Mouse (Mus musculus): Measurements from ENCODE around the gene Pdhx. TPM values are rescaled to one million over a fixed set of nuclear protein-coding genes. Genes with fewer than 3 reads are reported as not detected.

Gene Pdhx
- total RNA-seq (2021), result 100 to 1,000 TPM; 133 to 140 TPM

DNA sequence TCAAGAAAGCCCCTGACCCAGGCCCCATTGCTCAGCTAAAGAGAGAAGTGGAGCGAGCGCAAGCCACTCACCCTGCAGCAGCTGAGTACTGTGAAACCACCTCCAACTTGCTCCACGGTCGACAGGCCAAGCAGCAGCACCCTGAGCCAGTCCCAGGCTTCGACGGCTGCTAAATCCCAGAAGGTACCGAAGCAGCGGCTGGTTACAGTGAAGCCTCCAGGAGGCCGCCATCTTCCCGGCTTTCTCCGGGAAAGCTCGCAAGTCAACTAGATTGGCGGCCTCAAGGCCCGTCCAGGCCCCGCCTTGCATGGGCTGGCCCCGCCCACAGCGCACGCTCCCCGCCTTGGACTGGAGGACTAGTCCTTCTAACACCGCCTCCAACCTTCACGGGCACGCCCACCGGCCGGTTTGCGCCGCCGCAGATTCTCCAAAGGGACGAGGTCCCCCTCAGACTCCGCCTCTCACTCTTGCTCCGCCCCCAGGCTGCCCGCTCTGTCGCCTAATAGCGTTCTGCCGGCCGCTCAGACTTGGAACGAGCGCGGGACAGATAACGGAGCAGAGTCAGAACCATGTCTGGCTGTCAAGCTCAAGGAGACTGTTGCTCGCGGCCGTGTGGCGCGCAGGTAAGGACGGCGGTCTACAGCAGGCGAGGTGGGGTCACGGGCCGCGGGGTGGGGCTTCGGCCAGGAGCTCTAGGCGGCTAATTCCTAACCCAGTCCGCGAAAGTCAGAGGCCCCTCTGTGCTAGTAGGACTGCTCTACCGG lies at the start of gene Pdhx, which contains the start of gene Apip:
Gene Pdhx (minus strand): TSS at position 295 of the 764 bp plus-strand sequence.
Gene Apip (plus strand): TSS at position 457 of the 764 bp plus-strand sequence.
- intact Hi-C loops (cut with DNase I), result no loop called here
- DNase-seq, result peak; percentile 100

DNA sequence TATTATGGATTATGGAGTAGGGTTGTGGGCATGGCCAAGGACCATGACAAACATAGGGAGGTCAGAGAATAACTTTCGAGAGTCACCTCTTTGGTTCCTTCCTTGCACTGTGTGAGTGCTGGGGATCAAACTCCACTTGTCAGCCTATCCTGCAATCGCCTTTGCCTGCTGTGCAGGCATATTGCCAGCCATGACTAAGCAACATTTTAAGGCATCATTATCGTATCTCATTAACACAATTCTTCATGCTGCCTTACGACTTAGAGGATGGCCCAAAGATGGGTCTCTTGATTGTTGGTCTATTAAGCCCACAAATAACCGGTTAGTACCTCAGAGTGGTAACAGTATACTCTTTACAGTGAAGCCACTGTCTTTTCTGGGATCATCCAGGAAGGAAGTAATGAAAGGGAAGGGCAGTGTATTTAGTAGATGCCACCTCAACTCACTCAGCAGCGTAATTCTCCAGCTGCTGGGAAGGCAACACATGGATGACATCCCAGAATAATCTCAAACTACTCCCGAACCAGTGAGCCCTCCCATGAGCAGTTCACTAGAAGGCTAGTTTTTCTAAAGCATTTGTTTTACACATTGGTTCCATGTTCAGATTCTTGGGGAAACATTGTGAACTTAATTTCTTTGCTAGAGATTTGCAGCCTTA lies 46.0 kb upstream of the Pdhx start:
- DNase-seq, result no peak
- intact Hi-C loops (cut with DNase I), result no loop called here

DNA sequence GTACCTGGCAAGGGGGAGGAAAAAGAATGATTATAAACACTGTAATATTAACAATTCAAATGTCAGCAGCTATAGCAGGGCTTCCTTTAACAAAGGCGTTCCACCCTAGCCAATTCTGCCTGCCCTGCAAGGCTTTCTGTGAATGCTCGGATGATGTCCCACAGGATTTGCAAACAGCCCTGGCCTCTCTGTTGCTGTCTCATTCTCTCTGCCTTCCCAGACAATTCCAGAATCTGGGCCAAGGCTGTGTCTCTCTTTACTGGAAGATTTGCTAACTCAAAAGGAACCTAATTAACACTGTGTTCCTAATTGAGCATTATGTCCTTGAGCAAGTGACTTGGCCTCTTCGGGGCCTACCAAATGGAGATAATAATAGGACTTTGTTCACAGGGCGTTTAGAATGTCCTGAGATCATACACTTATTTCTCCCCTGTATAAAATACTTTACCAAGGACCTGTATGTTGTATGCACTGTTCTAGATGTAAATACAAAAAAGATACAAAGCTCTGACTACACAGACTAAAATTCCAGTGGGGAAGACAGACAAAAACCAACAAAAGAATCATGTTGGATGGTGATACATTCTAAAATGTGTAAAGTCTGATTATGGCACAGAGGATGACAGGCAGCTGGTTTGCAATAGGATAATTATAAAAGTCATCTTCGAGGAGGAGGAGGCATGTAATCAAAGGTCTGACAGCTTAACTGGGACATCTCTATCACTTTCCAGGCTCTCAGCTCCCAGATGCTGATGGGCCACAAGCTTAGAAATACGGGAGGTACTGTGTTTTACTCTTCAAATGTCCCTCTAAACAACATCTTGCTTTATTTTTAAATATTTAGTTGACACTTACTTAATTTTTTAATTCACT lies 45.2 kb upstream of the Pdhx start:
- intact Hi-C loops (cut with DNase I), result no loop called here
- DNase-seq, result no peak

DNA sequence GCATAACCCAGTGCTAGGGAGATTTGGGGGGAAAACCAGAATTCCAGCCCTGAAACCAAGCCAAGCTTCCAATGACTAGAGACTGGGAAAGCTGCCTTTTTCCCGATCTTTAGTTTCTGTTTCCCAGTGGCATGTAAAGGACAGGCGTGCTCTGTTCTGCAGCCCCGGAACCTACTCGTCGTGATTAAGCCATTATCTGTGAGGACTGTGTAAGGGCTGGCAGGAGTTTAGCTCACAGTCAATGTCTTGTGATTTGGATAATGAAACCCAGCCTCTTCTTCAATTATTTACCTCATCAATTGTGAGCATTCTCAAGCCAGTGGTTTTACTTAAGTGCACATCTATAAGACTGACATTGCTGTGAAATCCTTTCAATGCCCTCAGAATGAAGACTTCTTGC lies 43.9 kb upstream of the Pdhx start:
- intact Hi-C loops (cut with DNase I), result loop anchor here (2.0 kb wide), 1 partner anchor 16 kb away; no protein-coding TSS in a partner anchor

DNA sequence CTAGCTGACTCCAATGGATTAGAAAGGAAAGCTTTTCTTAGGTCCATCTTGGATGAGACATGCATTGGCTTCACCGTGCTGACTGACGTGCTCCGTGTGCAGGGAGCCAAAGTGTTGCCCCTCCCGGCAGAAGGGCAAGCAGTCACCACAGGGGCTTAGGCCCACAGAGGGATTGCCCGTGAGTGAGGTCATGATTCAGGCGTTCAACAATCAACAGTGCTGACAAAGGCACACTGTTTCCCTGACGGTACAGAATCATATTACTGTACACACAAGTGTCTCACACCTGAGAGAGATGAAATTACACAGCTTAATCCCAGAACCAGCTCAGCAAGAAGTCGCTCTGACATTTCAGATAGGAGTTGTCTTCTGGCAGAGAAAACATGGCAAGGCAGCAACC lies 38.4 kb upstream of the Pdhx start:
- no peak for DNase-seq
- intact Hi-C loops (cut with DNase I), result no loop called here

More for the DNA sequence above, 43.9 kb upstream of the Pdhx start:
- no peak for DNase-seq

DNA sequence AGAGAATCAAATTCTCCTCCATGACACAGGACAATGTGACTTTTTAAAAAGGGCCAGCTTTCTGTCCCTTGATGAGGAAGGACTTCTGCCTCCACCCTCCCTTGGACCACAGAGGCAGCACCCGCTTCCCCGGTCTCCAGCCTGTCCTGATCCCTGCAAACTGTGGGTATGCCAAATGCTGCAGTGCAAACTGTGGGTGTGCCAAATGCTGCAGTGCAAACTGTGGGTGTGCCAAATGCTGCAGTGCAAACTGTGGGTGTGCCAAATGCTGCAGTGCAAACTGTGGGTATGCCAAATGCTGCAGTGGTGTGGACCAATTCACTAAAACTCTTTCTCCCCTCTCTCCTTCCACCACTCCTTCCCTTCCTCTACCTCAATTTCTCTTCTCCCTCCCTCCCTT lies 32.9 kb upstream of the Pdhx start:
- no peak for DNase-seq
- intact Hi-C loops (cut with DNase I), result no loop called here

DNA sequence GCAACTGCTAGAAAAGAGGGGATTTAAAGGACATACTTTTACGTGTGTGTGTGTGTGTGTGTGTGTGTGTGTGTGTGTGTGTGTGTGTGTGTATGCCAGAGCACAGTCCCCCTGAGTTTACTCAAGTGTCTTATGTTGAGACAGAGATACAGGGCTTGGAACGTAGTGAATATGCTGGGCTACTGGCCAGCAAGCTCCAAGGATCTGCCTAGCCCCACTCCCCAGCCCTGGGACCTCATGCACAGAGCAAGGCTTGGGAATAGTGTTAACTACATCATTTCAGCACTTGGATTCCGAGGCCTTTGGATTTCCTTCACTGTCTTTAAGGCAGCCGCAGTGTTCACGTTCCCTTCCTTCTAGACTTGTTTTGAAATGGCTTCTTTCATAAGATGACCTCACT lies 29.3 kb upstream of the Pdhx start:
- intact Hi-C loops (cut with DNase I), result no loop called here
- DNase-seq, result no peak

DNA sequence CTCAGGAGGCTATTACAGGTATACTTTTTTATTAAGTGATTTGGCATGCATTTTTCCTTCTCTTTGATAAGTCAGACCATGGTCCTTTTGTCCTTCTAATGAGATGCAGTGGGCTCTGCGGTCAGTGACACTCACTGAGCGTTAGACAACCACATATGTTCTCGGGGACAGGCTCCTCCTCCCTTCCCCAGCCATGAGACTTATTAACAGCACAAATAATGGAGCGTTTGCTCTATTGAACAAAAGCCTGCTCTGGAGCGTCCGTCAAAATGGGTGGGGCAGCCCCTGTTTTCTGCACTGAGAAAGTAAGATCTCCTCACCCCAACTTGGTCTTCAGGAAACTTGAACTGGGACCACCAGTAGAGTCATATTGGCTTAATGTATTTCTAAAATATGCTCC lies 16.2 kb upstream of the Pdhx start:
- DNase-seq, result no peak
- intact Hi-C loops (cut with DNase I), result no loop called here

DNA sequence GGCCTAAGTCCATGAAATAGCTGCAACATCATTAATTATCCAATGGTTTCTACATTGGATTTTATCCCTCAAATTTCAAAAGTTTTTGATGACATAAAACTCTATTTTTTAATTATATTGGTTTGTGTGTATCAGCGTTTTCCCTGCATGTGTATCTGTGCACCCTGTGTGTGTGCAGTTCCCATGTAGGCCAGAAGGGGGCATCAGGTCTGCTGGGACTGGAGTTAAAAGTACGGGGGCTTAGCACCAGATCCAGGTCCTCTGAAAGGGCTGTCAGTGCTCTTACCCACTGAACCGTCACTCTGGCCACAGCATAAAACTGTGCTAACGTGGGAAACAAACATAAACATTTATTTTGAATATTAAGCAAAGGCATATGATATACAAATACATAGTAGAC lies 14.8 kb upstream of the Pdhx start:
- intact Hi-C loops (cut with DNase I), result no loop called here
- DNase-seq, result no peak

DNA sequence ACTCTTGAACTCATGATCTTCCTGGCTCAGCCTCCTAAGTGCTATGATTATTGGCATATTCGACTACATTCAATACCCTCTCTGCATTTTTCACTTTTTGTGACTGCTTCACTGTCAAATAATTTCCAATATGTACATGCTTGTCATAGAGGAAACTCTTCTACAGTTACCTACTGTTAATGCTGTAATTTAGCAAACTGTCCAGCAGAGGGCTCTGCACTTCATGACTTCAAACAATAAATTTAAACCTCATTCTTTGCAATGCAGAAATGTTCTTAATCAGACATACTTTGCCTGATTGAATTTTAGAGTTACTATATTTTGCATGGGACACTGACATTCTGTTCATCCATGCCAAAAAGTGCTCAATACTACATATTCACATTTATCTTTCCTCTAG lies 13.1 kb upstream of the Pdhx start:
- intact Hi-C loops (cut with DNase I), result loop anchor here (1.0 to 2.0 kb wide), 2 partner anchors 261 to 338 kb away; no protein-coding TSS in a partner anchor
- peak; percentile 42 to 65 for DNase-seq

DNA sequence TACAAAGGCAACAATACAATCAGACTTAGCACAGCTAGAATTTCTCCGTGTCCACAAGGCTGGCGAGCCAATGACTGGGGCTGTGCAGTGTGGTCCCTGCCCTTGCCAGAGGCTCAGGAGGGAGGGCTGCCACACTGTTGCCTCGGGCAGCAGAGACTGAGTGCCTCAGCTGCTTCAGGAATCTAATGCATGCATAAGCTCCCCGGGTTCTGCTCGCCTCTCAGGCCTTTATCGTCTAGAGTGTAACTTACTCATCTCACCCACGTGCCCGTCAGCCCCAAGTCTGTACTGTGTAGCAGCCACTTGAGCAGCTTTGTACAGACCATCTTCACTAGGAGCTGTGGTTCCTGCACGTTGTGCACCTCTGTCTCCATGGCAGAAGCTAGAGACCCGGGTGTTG lies 12.3 kb upstream of the Pdhx start:
- DNase-seq, result no peak
- intact Hi-C loops (cut with DNase I), result loop anchor here (1.0 to 2.0 kb wide), 3 partner anchors 262 to 499 kb away; no protein-coding TSS in a partner anchor

DNA sequence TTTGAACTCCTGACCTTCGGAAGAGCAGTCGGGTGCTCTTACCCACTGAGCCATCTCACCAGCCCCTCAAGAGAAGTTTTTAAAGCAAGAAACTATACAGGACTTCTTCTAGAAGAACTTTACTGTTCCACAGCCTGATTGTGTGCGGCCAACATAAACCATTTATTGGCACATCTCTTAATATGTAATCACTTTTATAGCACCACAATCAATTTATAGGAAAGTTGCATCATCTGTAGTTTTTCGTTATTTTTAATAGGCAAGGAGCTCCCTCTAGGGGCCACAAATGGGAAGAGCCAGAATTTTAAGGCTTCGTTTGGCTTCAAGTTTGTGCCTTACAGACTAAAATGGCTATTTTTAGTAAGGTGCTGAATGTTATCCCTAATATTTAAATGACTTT lies 11.1 kb upstream of the Pdhx start:
- intact Hi-C loops (cut with DNase I), result loop anchor here (2.0 to 5.0 kb wide), 2 partner anchors 57 to 498 kb away; no protein-coding TSS in a partner anchor
- peak; percentile 15 to 42 for DNase-seq

DNA sequence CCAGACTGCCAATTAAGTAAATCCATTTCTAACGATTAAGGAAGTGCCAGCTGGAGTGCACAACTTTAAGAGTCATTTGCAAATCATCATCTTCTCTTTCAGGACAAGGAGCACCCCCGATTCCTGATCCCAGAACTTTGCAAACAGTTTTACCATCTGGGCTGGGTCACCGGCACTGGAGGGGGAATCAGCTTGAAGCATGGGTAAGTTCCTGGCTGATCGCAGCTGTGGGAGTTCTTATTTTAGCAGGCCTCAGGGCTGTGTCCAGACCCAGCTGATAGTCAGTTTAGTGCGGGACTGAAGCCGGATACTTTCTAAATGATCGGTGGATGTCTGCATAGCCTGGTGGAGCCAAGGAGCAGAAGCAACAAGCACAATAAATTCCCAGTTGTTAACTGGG lies 9.5 kb upstream of the Pdhx start:
- DNase-seq, result peak in 1 of 2 experiments; percentile 13
- intact Hi-C loops (cut with DNase I), result loop anchor here (2.0 to 5.0 kb wide), 2 partner anchors 56 to 396 kb away; no protein-coding TSS in a partner anchor

DNA sequence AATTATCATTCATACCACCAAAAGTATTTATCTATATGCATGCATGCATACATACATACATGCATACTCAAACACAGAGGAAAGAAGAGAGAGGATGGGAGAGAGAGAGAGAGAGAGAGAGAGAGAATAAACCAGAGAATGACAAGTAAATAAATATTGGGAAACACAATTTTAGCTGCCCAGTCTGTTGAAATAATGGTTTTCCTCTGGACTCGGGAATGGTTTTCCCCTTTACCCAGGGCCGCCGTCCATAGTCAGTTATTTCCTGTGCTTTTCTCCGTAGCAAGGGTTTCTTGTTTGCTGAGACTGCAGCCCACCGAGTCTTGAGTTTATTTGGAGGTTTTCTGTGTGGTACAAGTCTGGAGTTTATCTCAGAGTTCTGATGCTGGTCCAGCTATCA lies 8.4 kb upstream of the Pdhx start:
- intact Hi-C loops (cut with DNase I), result loop anchor here (2.0 to 5.0 kb wide), 2 partner anchors 54 to 395 kb away; no protein-coding TSS in a partner anchor
- no peak for DNase-seq

DNA sequence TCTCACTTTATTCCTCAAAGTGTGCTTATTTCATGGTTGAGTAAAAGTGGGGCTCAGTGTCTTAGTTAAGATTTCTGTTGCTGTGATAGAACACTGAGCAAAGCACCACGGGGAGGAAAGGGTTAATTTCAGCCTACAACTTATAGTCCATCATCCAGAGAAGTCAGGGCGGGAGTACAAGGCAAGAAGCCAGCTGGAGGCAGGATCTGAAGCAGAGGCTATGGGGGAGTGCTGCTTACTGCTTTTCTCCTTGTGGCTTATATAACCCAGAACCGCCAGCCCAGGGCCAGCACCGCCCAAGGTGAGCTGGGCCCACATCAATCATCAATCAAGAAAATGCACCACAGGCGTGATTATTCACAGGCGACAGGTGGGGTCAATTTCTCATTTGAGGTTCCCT lies 7.8 kb upstream of the Pdhx start:
- no peak for DNase-seq
- intact Hi-C loops (cut with DNase I), result loop anchor here (5.0 kb wide), 1 partner anchor 54 kb away; no protein-coding TSS in a partner anchor

DNA sequence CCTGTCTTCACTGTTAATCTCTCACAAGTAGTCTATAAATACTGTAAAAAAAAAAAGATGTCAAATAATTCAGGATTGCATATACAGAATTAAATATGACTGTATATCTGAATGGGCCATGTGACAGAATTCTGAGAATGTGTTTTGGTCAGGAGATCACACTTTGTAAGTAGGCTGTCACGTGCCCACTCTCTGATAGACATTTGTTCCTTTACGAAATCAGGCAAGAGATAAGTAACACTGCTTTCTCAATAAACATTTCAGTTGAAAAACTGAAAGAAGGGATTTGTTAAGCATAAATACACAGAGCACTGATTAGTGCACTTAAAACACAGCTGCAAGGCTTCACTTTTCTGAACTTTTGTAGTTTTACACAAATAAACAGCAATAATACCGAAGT lies 2.7 kb downstream of the Pdhx start:
- DNase-seq, result no peak
- intact Hi-C loops (cut with DNase I), result no loop called here

DNA sequence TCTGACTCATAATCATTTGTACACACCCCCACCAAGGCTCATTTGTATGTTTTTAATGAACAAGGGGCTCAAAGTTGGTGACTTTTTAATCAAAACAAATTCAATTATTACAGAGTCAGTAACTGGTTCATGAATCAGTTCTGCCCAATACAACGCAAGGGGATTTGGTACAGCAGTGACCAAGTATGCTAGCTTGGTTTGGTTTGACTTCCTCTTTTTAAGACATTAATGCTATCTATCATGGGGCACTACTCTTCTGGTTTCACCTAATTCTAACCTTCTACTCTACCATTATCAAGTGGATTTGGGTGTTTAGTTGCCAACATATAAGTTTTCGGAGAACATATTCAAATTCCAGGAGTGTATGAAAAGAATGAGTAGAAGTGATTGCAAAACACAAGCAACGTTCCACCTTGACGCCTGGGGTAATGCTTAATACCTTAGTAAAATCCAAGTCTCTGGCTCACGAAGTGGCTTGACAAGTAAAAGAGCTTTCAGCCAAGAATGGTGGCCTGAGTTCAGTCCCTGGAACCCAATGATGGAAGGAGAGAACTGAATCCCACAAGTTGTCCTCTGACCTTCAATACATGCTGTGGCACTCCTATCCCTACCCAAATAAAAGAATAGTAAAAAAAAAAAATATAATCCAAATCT lies 3.4 kb downstream of the Pdhx start:
- intact Hi-C loops (cut with DNase I), result no loop called here
- no peak for DNase-seq

DNA sequence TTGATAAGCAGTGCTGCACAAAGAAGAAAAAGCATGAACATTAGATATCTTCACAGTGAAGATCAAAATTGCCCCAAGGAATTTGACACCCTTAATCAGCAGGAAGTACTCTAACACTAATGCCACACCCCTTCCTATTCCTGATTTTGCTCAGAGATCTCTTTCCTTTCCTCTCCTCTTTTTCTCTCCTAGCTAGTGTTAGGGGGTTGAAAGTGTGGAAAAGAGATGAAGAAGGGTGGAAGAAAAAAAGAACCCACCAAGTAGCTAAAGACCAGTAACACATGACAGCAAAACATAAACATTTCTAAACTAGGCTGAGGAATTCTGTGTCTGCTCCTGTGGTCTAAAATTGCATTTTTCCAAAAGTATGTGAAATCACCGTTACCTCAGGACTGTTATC lies 4.7 kb downstream of the Pdhx start:
- DNase-seq, result no peak
- intact Hi-C loops (cut with DNase I), result no loop called here

DNA sequence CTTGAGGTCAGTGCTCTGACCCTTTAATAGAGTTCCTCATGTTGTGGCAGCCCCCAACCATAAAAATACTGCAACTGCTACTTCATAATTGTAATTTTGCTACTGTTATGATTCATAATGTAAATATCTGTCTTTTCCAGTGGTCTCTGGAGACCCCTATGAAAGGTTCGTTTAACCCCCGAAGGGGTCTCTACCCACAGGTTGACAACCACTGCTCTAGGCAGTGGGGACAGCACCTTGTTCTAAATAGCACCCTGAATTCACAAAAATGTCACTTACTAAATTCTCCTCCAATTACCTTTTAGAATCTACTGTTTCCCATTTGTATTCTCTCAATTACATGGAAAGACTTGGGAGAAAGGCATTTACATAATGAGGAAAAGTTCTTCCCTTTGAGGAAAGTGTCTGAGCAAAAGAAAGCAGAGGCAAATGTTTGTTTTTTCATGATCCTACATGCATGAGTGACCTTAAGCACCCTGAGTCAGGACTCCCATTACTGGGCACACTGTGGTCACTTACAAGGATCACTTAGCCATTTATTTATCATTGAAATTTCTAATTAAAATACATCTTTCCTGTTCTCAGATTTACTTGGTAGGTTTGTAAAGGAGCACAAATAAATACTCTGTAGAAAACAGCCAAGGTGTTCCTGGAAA lies 5.6 kb downstream of the Pdhx start:
- no peak for DNase-seq
- intact Hi-C loops (cut with DNase I), result no loop called here
